In genomic region chr8:109565498-109566333, GRCm38 (mm10) we compare ENCODE assay signal across 8 mouse cellular contexts. TPM values are rescaled to one million over a fixed set of nuclear protein-coding genes. Genes with fewer than 3 reads are reported as not detected.
A peak's percentile ranks its signal among the peaks of the same experiment; 100 is the strongest.
DNase-seq lines count a peak whose midpoint lies in the region; ATAC-seq and TF ChIP-seq lines count a peak whose summit lies in the region.

TSS of gene Dhx38 (minus strand) at chr8:109565861.
TSS of gene Txnl4b (plus strand) at chr8:109565892.

- WGBS in hindbrain, postnatal 0 days: under 1% methylated on average over 52 of the region's 52 CpGs

- peak within 1 kb of the TSS; percentile 93 for H3K4me2 ChIP-seq in hindbrain, postnatal 0 days (ENCODE audit: low read depth, low read length)

- no peaks in the 10 kb centered on the region for H3K9me3 ChIP-seq in hindbrain, postnatal 0 days (ENCODE audit: low read length)

- peak; percentile 99 for DNase-seq in ZHBTc4 (ENCODE audit: low read depth, low spot score)
- DNase-seq in gastrocnemius, adult 2 months: peak; percentile 99
- peak; percentile 100 for DNase-seq in hindbrain, postnatal 0 days (ENCODE audit: low spot score)
- peak; percentile 98 to 99 for DNase-seq in left cerebral cortex, adult 2 months (ENCODE audit: extremely low spot score in 1 of 2, low spot score in 2 of 2)
- peak; percentile 100 for DNase-seq in right cerebral cortex, adult 2 months (ENCODE audit: low spot score in 2 of 2)
- DNase-seq in urinary bladder, postnatal 14 days (ENCODE audit: low spot score): peak; percentile 99

- no peaks in the 10 kb centered on the region for H3K27me3 ChIP-seq in hindbrain, postnatal 0 days (ENCODE audit: insufficient read depth, low read length)

- no peaks in the 10 kb centered on the region for H3K4me1 ChIP-seq in hindbrain, postnatal 0 days (ENCODE audit: insufficient read depth, low read length)

- H3K27ac ChIP-seq in gastrocnemius, adult 2 months: peak within 1 kb of the TSS; percentile 94
- peak within 1 kb of the TSS; percentile 91 for H3K27ac ChIP-seq in hindbrain, postnatal 0 days
- peak within 1 kb of the TSS; percentile 93 for H3K27ac ChIP-seq in left cerebral cortex, adult 2 months

- ATAC-seq in common myeloid progenitor, adult 5-6 weeks (replicated peaks; ENCODE audit: low read depth, poor library complexity, severe bottlenecking): peak; percentile 94
- peak; percentile 100 for ATAC-seq in hindbrain, postnatal 0 days
- ATAC-seq in megakaryocyte, adult 5-6 weeks (ENCODE audit: poor library complexity, severe bottlenecking): peak; percentile 90

- peak within 1 kb of the TSS; percentile 80 for H3K4me3 ChIP-seq in gastrocnemius, adult 2 months
- peak within 1 kb of the TSS; percentile 91 for H3K4me3 ChIP-seq in hindbrain, postnatal 0 days (ENCODE audit: low read length)
- peak within 1 kb of the TSS; percentile 65 for H3K4me3 ChIP-seq in left cerebral cortex, adult 2 months

- no peak for TF ChIP-seq CTCF in gastrocnemius, adult 2 months (IDR thresholded peaks at IDR 0.05)
- no peak for TF ChIP-seq CTCF in hindbrain, postnatal 0 days (IDR thresholded peaks at IDR 0.05; ENCODE audit: low read depth)
- TF ChIP-seq CTCF in left cerebral cortex, adult 2 months (IDR thresholded peaks at IDR 0.05): no peak

- peak within 1 kb of the TSS; percentile 92 for H3K9ac ChIP-seq in hindbrain, postnatal 0 days (replicated peaks; ENCODE audit: low read length)

- intact Hi-C loops in gastrocnemius, adult 2 months (cut with DNase I): loop anchor here (1.0 to 5.0 kb wide), 3 partner anchors 43 to 1973 kb away; partner anchors contain the start of genes Ap1g1 and Dhodh
- intact Hi-C loops in left cerebral cortex, adult 2 months (cut with DNase I): loop anchor here (1.0 kb wide), 3 partner anchors 43 to 1977 kb away; partner anchors contain the start of genes Ap1g1, Dhodh and Psmd7

- peaks cover 19% of the 10 kb centered on the region for H3K36me3 ChIP-seq in hindbrain, postnatal 0 days (ENCODE audit: insufficient read depth, low read length)

RNA-seq across cellular contexts. Expression of gene Dhx38, which starts in this region (rescaled TPM):
- 43.7 and 52.7 TPM in 2 replicates for total RNA-seq in common myeloid progenitor, adult 5-6 weeks (2017)
- total RNA-seq in gastrocnemius, adult 2 months (2021): 10 to 100 TPM; 11.1 to 11.9 TPM
- total RNA-seq in hindbrain, postnatal 0 days (2014; rRNA removed): 20.5 and 24.2 TPM in 2 replicates
- polyA plus RNA-seq in hindbrain, postnatal 0 days (2015; fragmentation: Nextera tagmentation; extraction: Ambion mirVana): 11.9 and 13.7 TPM in 2 replicates
- total RNA-seq in left cerebral cortex, adult 2 months (2021): 10 to 100 TPM; 31.0 to 31.1 TPM
- 14.6 and 19.0 TPM in 2 replicates for total RNA-seq in megakaryocyte, adult 5-6 weeks (2015)
- 67.4 and 75.9 TPM in 2 replicates for total RNA-seq in megakaryocyte, adult 5-6 weeks (2017)

RNA-seq across cellular contexts. Expression of gene Txnl4b, which starts in this region (rescaled TPM):
- 12.4 and 17.7 TPM in 2 replicates for total RNA-seq in common myeloid progenitor, adult 5-6 weeks (2017)
- total RNA-seq in gastrocnemius, adult 2 months (2021): 1 to 10 TPM; 7.3 to 7.6 TPM
- 11.5 and 14.0 TPM in 2 replicates for total RNA-seq in hindbrain, postnatal 0 days (2014; rRNA removed)
- polyA plus RNA-seq in hindbrain, postnatal 0 days (2015; fragmentation: Nextera tagmentation; extraction: Ambion mirVana): 32.9 and 35.5 TPM in 2 replicates
- 10 to 100 TPM; 14.8 to 16.2 TPM for total RNA-seq in left cerebral cortex, adult 2 months (2021)
- 6.2 and 7.9 TPM in 2 replicates for total RNA-seq in megakaryocyte, adult 5-6 weeks (2015)
- total RNA-seq in megakaryocyte, adult 5-6 weeks (2017): 18.2 and 19.0 TPM in 2 replicates

Comparison
In these comparisons a context has a peak if more than half of its experiments do, and no peak if none do; other contexts are left out.
1. Peak in every context shown above with its lines: DNase-seq, ATAC-seq, H3K4me3 ChIP-seq and H3K27ac ChIP-seq.